Mouse (Mus musculus): ENCODE measurements around the gene Olfr1155.

The Olfr1155 gene

GRCm38 (mm10) chr2:87945037-87945436, at the start of gene Olfr1155:
Gene Olfr1155 (minus strand): TSS chr2:87945137.
- DNase-seq (ENCODE audit: low spot score in 2 of 2), result no peak

GRCm38 (mm10) chr2:87989813-87990212, 44.9 kb upstream of the Olfr1155 start, which contains the start of gene Olfr1158:
Gene Olfr1158 (plus strand): TSS chr2:87990113.
- no peak for DNase-seq (ENCODE audit: low spot score in 2 of 2)

GRCm38 (mm10) chr2:87974563-87974962, 29.6 kb upstream of the Olfr1155 start, which contains the start of gene Olfr74:
Gene Olfr74 (minus strand): TSS chr2:87974663.
- no peak for DNase-seq (ENCODE audit: low spot score in 2 of 2)

- no peak for DNase-seq (ENCODE audit: low spot score in 2 of 2)
These were observed 23.3 kb upstream of the Olfr1155 start, which contains the start of gene Olfr1157 for GRCm38 (mm10) chr2:87968199-87968598. Gene Olfr1157 (minus strand): TSS chr2:87968299.

- no peak for DNase-seq (ENCODE audit: low spot score in 2 of 2)
These were observed 8.1 kb upstream of the Olfr1155 start, which contains the start of gene Olfr1156 for GRCm38 (mm10) chr2:87953000-87953399. Gene Olfr1156 (minus strand): TSS chr2:87953100.

GRCm38 (mm10) chr2:87905066-87905465, 39.9 kb downstream of the Olfr1155 start, which contains the start of gene Olfr1154:
Gene Olfr1154 (minus strand): TSS chr2:87905166.
- no peak for DNase-seq (ENCODE audit: low spot score in 2 of 2)

- DNase-seq (ENCODE audit: low spot score in 2 of 2), result no peak
These were observed 50.3 kb downstream of the Olfr1155 start, which contains the start of gene Olfr1153 for GRCm38 (mm10) chr2:87894662-87895061. Gene Olfr1153 (plus strand): TSS chr2:87894962.

Data from frontal cortex, postnatal 10 days (tissue).